ENCODE assay signal across 26 mouse cellular contexts in genomic region chr2:103810412-103810811, GRCm38 (mm10). TPM values are rescaled to one million over a fixed set of nuclear protein-coding genes. Genes with fewer than 3 reads are reported as not detected.
DNase-seq lines count a peak whose midpoint lies in the region; ATAC-seq and TF ChIP-seq lines count a peak whose summit lies in the region.
"Had no signal": no experiment of that assay in that cellular context is flagged by ENCODE, and none has a peak within 500 bp of the region (broad histone marks: within the 10 kb centered on the region; RNA-seq: fewer than 3 reads in every experiment).

No protein-coding gene starts in this region.

- no peaks in the 10 kb centered on the region for H3K9me3 ChIP-seq in kidney, embryonic 15.5 days (replicated peaks)
- H3K9me3 ChIP-seq in ES-Bruce4 (replicated peaks; ENCODE audit: control insufficient read depth, insufficient read depth, low read length, poor library complexity, severe bottlenecking), result no peaks in the 10 kb centered on the region
- no peaks in the 10 kb centered on the region for H3K9me3 ChIP-seq in ES-E14 (ENCODE audit: control insufficient read depth, insufficient read depth, low read depth, low read length)
- H3K9me3 ChIP-seq: embryonic facial prominence, embryonic 15.5 days; heart, embryonic 12.5 days; liver, embryonic 15.5 days; lung, embryonic 15.5 days; stomach, embryonic 15.5 days had no signal

- TF ChIP-seq POLR2A in ES-Bruce4 (IDR thresholded peaks at IDR 0.05; ENCODE audit: insufficient read depth, low read length), result peak; percentile 30

- H3K9ac ChIP-seq in kidney, embryonic 15.5 days, result no peak overlapping the region
- H3K9ac ChIP-seq in ES-Bruce4 (ENCODE audit: low read depth, poor library complexity, severe bottlenecking), result peak overlapping the region; percentile 87
- peak overlapping the region; percentile 93 for H3K9ac ChIP-seq in ES-E14 (ENCODE audit: insufficient read depth, low read depth, low read length, poor library complexity, severe bottlenecking)
- H3K9ac ChIP-seq: embryonic facial prominence, embryonic 15.5 days; heart, embryonic 12.5 days; liver, embryonic 15.5 days; lung, embryonic 15.5 days; stomach, embryonic 15.5 days had no signal

- in situ Hi-C loops in ES-E14 (cut with MboI; ENCODE audit: low sequenced_read_pairs in 2 of 2, unreplicated experiment in 2 of 2), result no loop called here

- no peak overlapping the region for H3K4me2 ChIP-seq in kidney, embryonic 15.5 days
- H3K4me2 ChIP-seq: embryonic facial prominence, embryonic 15.5 days; heart, embryonic 12.5 days; liver, embryonic 15.5 days; lung, embryonic 15.5 days; stomach, embryonic 15.5 days had no signal

- no peaks in the 10 kb centered on the region for H3K36me3 ChIP-seq in kidney, embryonic 15.5 days
- H3K36me3 ChIP-seq in ES-Bruce4 (ENCODE audit: control insufficient read depth, insufficient read depth, low read length, poor library complexity, severe bottlenecking), result no peaks in the 10 kb centered on the region
- H3K36me3 ChIP-seq in ES-E14 (ENCODE audit: control insufficient read depth, insufficient read depth, low read length, poor library complexity, severe bottlenecking), result no peaks in the 10 kb centered on the region
- H3K36me3 ChIP-seq: embryonic facial prominence, embryonic 15.5 days; heart, embryonic 12.5 days; liver, embryonic 15.5 days; lung, embryonic 15.5 days; stomach, embryonic 15.5 days had no signal

- ATAC-seq in kidney, embryonic 15.5 days (replicated peaks; ENCODE audit: low FRiP score), result no peak
- ATAC-seq: forebrain, embryonic 14.5 days; hindbrain, postnatal 0 days; midbrain, embryonic 16.5 days; Patski had no signal

- no peak for TF ChIP-seq EP300 in ES-Bruce4 (IDR thresholded peaks at IDR 0.05; ENCODE audit: insufficient read depth, low read depth, low read length)

- H3K27ac ChIP-seq in kidney, embryonic 15.5 days, result no peak overlapping the region
- H3K27ac ChIP-seq in ES-Bruce4 (ENCODE audit: insufficient read depth, low read length), result peak overlapping the region; percentile 35; the same call in 1 of the 2 replicates
- peak overlapping the region; percentile 58; the same call in 1 of the 2 replicates for H3K27ac ChIP-seq in ES-E14 (ENCODE audit: insufficient read depth, low read depth, low read length, poor library complexity, severe bottlenecking)
- H3K27ac ChIP-seq: embryonic facial prominence, embryonic 15.5 days; hindbrain, postnatal 0 days; kidney, postnatal 0 days; liver, embryonic 15.5 days; lung, embryonic 15.5 days; stomach, embryonic 15.5 days had no signal

- no peaks in the 10 kb centered on the region for H3K4me1 ChIP-seq in kidney, embryonic 15.5 days
- H3K4me1 ChIP-seq in ES-Bruce4 (ENCODE audit: control insufficient read depth, insufficient read depth, low read length), result peaks cover 1% of the 10 kb centered on the region
- no peaks in the 10 kb centered on the region for H3K4me1 ChIP-seq in ES-E14 (ENCODE audit: control insufficient read depth in 2 of 2, insufficient read depth in 2 of 2, low read length in 2 of 2, poor library complexity in 1 of 2)
- H3K4me1 ChIP-seq: embryonic facial prominence, embryonic 15.5 days; heart, embryonic 12.5 days; liver, embryonic 15.5 days; lung, embryonic 15.5 days; stomach, embryonic 15.5 days had no signal

- H3K4me3 ChIP-seq in kidney, embryonic 15.5 days (replicated peaks), result no peak overlapping the region
- H3K4me3 ChIP-seq in ES-Bruce4 (ENCODE audit: low read depth, low read length) (peak overlapping the region; percentile 90), ES-E14 (ENCODE audit: insufficient read depth in 1 of 2, low read depth in 1 of 2, low read length in 2 of 2, poor library complexity in 1 of 2, severe bottlenecking in 1 of 2) (peak overlapping the region; percentile 83 to 85)
- H3K4me3 ChIP-seq: embryonic facial prominence, embryonic 15.5 days; heart, embryonic 12.5 days; liver, embryonic 15.5 days; lung, embryonic 15.5 days; stomach, embryonic 15.5 days had no signal

- no peak for TF ChIP-seq CTCF in ES-Bruce4 (IDR thresholded peaks at IDR 0.05; ENCODE audit: low read depth, low read length)

- DNase-seq in kidney, adult 8-10 months, result peak; percentile 49 to 59
- peak; percentile 78 for DNase-seq in ES-E14 (ENCODE audit: low read depth, low spot score)
- peak; percentile 50 to 54 for DNase-seq in kidney, postnatal 36 days
- no peak for DNase-seq in embryo, embryonic 9.5 days (ENCODE audit: extremely low spot score)
- DNase-seq in layer of hippocampus, adult 8-10 months (ENCODE audit: low spot score in 2 of 2), result no peak
- DNase-seq: adrenal gland, postnatal 10 days; cerebellum, adult 2 months; cerebellum, postnatal 36 days; gastrocnemius, postnatal 10 days; heart, adult 18-20 months; heart, postnatal 10 days; layer of hippocampus, adult 9-11 months; lung, postnatal 36 days; right cerebral cortex, adult 18-20 months had no signal

- 87% methylated on average over 6 of the region's 6 CpGs for WGBS in kidney, embryonic 15.5 days

- H3K27me3 ChIP-seq in kidney, embryonic 15.5 days, result no peaks in the 10 kb centered on the region
- H3K27me3 ChIP-seq in ES-Bruce4 (ENCODE audit: control insufficient read depth, insufficient read depth, low read length, poor library complexity, severe bottlenecking), result no peaks in the 10 kb centered on the region
- H3K27me3 ChIP-seq: embryonic facial prominence, embryonic 15.5 days; heart, embryonic 12.5 days; liver, embryonic 15.5 days; lung, embryonic 15.5 days; stomach, embryonic 15.5 days had no signal

TF ChIP-seq in ES-E14, 5 proteins besides CTCF, POLR2A, EP300 and RAD21:
- TF ChIP-seq MAFK (IDR thresholded peaks at IDR 0.05; ENCODE audit: insufficient read depth, low read depth, low read length) (no peak), CHD2 (IDR thresholded peaks at IDR 0.05; ENCODE audit: low read depth, low read length) (peak; percentile 70; the same call in 1 of the 2 replicates), HCFC1 (IDR thresholded peaks at IDR 0.05; ENCODE audit: borderline replicate concordance, insufficient read depth, low read length) (no peak)

RNA-seq across cellular contexts. Expression of gene Caprin1, which starts 13.0 kb away (rescaled TPM):
- 330 and 337 TPM in 2 replicates for polyA plus RNA-seq in kidney, embryonic 15.5 days (2015; fragmentation: Nextera tagmentation; extraction: Ambion mirVana)
- polyA plus RNA-seq in ES-Bruce4 (2011; ENCODE audit: insufficient read depth, insufficient read length, low read depth, missing spikeins), result 536 and 550 TPM in 2 replicates
- 398 and 416 TPM in 2 replicates for total RNA-seq in ES-E14 (2012; rRNA removed)
- 100 to 1,000 TPM; 280 to 296 (median 288) TPM for total RNA-seq in layer of hippocampus, adult 8-10 months (2022)

RNA-seq across cellular contexts. Expression of gene Nat10, which starts 49.3 kb away (rescaled TPM):
- 25.3 and 27.4 TPM in 2 replicates for polyA plus RNA-seq in kidney, embryonic 15.5 days (2015; fragmentation: Nextera tagmentation; extraction: Ambion mirVana)
- 89.5 and 90.9 TPM in 2 replicates for polyA plus RNA-seq in ES-Bruce4 (2011; ENCODE audit: insufficient read depth, insufficient read length, low read depth, missing spikeins)
- total RNA-seq in ES-E14 (2012; rRNA removed), result 77.0 and 122 TPM in 2 replicates
- 10 to 100 TPM; 34.9 to 45.8 (median 37.0) TPM for total RNA-seq in layer of hippocampus, adult 8-10 months (2022)

Comparison
In these comparisons a context has a peak if more than half of its experiments do, and no peak if none do; other contexts are left out.
1. DNase-seq: peak in kidney, adult 8-10 months (2 of 2), ES-E14 (single experiment) and kidney, postnatal 36 days (2 of 2); none in embryo, embryonic 9.5 days (single experiment) and layer of hippocampus, adult 8-10 months (0 of 2).